Mouse (Mus musculus) ES-CJ7 (cell line): ENCODE data around the gene Hnrnpa1.

Source experiments
- DNase-seq: peaks from one replicate; pipeline ENCODE4 v3.0.0; 2011; ENCODE audit warnings: low read depth, low spot score

The Hnrnpa1 gene

DNA sequence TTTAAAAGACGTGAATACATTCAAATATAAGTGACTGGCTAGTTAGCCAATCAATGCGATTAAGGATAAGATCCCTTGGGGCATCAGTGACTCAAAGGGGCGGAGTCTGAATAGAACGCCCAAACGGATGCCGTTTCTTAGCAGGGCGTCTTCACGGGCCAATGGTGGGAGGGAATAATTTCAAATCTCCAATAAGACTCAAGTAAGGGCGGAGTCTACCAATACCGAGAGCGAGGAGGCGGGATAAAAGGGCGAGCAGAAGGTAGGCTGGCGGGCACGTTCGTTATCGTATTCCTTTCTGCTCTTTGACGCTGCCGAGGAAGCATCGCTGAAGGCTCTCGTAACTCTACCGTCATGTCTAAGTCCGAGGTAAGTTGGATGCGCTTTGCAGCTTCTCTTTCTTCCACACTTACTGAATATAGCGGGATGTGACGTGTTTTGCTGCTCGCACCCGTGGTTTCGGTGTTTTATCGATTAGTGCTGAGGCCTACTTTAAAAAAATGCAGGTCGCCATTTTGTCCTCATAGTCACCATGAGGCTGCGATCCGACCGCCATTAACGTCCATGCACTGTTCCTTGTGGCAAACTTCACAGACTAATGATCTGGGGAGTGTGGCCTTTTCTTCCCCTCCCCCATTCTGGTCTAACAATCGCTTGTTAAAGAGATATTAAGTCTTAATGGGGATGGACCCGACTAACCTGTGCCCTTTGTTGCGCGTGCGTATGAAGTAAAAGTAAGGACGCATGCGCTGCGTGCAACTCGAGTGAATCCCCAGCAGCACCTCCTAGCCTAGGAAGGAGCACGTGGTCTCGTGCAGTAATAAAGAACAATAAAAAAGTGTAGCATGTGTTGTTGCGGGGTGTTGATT lies at the start of gene Hnrnpa1:
Gene Hnrnpa1 (plus strand): TSS at position 273 of the 869 bp plus-strand sequence.
- peak; percentile 99 for DNase-seq

DNA sequence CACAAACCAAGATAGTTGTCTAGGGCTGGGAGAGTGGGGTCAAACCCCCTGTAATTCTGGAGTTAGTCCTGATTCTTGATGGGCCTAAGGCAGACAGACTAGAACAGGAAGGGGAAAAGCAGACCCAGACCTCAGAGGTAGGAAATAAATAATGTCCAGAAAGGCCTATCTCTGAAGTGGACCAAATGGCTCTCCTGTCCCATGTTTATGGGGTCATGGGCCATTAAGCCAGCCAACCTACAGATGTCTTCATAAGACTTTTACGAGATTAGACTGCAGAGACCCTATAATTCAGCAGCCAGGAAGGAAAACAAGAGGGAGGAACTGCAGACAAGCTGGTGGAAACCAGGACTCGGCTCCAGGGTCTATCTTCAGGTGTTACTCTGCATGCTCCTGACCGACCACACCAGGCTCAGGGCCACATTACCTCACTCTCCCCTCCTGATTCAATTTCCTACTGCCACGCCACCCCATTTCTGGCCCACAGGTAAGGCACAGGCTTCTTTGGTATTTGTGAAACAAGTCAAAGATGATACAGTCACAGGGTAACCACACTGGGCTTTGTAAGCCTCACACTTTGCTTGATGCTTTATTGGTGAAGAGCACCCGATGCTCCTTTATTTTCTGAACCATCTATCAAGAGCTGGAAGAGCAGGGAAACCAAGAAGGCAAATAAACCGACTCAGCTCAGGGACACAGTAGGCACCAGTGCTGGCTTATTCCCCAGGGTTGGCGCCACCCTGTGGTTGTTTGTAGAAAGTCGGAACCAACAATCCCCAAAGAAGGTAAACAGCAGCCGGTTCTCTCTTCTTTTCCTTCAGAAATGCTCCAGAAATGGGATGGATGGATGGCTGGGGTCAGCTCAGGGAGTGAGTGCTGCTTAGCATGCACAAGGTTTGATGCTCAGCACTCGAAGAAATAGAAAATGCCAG lies 49.4 kb upstream of the Hnrnpa1 start:
- peak; percentile 54 for DNase-seq

DNA sequence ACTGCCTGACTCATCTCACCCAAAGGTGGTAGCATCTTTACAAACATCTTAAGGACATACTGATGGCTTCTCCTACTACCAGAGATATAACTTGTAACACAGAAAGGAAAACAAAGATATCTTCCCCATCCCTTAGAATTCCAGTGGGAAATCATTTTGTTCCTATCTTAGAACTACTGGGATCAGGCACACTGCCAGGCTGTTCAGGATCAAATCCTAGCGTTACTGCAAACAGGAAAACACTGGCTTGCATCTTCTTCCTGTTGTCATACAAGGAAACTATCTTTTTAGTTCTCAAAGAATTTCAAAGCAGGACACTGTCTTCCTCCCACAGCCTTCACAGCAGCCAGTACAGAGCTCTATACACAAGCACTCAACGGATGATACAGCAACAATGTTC lies 46.6 kb upstream of the Hnrnpa1 start:
- no peak for DNase-seq

DNA sequence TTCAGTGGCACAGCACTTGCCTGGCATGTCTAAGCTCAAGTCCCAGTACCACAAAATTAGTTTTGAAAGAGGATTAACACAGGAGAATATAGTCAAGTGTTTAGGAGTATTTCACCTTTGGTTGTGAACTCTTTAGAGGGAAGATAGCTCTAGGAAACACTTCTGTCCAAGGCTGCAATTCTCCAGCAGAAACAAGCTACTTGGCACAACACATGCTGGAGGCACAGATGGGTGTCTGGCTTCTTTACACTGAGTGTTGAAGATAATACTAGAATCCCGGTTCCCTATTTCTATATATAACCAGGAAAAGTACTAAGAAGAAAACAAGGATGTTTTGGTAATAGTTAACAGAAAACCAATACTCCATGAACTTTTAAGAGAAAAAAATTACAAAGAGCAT lies 43.4 kb upstream of the Hnrnpa1 start:
- DNase-seq = no peak

DNA sequence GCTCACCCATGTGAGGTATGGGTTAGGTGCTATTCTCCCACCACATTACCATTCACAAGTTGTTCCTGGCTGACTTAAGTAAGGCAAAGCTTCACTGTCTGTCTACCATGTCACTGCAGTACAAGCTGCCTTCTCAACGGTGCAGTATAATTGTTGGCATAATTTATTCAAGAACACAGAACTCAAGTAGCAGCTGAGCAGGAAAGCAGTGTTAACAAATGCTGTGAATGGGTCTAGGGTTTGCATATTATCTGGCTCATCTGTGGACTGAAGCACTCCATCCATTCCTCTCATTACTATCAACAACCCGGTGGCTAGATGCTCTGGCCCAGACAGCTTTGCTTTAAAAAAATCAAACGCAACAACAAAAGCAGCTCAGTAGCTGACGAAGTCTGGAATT lies 42.4 kb upstream of the Hnrnpa1 start:
- DNase-seq = no peak

DNA sequence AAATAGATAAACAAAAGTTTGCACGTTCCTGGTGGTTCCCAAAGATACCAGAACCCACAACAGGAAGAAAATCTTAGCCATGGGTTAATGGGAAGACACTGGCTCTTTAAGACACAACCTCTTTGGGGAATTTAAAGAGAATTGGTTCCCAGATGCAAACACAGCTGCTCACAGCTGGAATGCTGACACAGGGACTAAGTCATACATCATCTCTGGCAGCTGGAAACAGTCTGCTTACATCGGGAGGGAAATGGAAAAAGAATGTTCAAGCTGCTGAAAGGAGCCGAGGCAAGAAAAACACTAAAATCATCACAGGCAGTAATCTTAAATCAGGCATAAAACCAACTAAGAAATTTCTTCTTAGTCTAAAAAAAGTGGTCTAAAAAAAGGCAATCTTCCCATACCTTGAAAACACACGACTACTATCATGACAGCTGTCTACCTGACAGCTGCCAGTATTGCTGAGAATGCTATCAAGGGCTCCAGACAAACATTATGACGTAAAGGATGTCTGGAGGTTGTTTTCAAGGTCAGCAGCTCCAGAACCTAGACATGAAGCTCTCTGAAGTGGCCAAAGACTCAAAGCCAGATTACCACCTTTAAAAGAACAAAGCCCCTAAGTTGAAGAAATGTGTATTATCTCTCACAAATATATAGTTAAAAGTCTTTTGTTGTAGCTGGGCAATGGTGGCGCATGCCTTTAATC lies 38.0 kb upstream of the Hnrnpa1 start:
- DNase-seq = no peak

DNA sequence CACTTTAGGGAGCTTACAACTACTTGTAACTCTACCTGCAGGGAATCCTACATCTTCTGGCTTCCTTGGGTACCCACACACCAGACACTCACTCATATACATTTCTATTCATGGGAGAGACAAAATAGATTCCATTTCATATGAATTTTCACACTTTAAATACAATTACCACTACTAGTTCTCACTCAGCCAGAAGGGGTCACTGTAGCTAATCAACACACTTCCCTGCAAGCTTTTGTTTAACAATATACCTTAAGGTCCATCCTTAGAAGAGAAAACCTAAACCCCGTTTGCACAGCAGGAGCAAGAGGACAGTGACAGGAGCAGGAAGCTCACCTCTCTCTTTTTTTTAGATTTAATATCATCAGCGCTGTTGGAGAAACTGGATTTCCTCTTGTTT lies 35.1 kb upstream of the Hnrnpa1 start:
- no peak for DNase-seq

DNA sequence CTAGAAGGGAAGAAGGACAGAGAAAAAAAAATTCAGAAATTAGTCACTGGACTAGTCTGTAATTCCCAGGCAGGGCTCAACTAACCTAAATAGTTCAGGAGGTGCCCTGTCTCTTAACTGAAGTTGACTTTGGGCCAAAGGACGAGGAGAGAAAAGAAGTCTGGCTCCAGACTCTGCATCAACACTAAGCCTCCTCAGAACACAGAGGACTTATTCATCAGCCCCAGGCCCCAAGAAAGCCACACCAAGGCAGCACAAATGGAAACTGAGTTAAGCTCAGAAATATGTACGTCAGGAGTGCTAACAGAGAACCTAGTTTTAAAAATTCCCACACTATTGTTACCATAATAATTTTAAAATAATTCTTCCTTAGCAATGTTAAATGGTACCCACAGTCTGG lies 26.1 kb upstream of the Hnrnpa1 start:
- DNase-seq = no peak

DNA sequence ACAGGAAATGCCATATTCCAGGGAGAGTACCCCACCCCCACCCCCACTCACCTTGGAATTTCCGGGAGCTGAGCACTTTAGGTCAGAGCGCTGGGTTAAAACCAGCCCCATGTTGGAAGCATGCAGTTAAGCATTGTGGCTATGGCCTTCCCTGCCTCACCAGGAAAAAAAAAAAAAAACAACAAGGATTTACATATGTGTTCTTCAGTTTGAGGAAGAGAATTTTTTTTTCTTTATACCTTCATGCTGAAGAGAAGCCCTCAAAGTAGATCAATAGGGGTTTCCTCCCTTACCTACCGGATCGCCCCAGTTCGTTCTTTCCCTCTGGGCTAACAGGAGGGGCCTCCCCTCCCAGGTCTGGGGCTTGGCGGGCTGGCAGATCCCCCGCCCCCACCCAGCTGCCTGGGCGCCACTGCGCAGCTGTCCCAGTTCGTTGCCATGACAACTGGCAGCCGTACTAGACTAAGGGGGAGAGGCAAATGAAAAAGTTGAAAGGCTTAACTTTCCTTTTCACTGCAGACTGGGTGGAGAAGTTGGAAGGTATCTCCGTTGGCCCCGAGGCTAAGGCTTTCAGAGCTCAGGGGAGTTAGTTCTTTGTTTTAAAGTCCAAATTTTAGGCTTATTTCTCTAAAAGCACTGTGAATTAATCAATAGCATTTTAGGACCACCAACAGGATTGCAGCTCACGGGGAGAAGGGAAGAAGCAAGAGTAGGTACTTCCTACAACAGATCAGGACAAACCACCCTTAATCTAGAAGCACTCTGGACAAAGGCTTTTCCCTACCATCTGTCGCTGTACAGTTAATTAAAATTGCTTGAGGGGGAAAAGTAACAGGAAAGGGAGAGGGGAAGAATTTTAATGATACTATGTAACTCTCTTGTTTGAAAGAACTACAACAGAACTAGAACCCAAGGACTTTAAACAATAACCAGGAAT lies 25.0 kb upstream of the Hnrnpa1 start:
- peak; percentile 97 for DNase-seq

DNA sequence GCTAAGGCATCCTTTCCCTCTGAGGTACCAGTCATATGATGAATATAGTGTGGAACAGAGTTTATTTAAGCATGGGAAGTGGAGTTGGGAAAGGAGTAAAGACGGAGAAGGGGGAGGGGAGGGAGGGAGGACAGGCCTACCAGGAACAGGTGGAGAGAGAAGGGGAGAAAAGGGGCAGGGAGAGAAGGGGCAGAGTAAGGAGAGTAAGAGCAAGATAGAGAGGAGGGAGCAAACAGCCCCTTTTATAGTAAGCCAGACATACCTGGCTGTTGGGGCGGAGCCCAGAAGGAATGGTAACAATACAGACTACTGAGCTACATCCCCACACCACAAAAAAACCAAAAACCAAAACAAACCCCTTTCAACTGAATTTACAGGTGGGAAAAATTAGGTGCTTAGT lies 24.2 kb upstream of the Hnrnpa1 start:
- peak; percentile 64 for DNase-seq

DNA sequence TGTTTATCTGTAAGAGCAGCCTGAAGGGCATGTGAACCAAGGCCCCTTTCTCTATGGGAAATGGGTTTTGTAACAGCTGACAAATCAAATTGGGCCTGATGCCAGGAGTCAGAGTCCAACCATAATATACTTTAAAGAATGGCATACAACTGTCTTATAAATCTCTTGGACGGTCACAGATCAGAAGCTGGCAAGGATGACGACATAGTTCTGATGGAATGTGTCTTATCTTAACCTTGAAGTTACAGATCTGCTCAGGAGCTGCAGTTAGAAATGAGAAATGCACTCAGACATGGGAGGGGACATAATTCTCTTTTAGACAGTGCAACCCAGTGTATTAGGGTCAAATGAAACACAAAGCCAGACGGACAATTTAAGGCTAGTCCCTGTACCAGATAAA lies 19.4 kb upstream of the Hnrnpa1 start:
- DNase-seq = no peak

DNA sequence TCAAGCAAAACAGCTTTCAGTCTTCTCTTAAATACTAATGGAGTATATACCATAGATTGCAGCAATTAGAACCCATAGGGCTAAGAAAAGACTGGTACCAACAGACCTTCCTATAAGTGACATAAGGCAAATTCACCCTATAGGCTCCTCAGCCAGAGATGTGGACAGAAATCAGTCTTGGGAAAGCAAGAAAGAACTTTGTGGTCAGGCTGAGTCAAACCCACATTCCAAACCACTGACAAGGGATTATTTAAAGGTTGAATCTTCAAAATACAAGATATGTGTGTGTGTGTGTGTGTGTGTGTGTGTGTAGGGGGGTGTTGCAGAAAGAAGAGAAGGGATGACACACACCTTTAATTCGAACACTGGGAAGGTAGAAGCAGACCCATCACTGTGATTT lies 18.8 kb upstream of the Hnrnpa1 start:
- DNase-seq = no peak

DNA sequence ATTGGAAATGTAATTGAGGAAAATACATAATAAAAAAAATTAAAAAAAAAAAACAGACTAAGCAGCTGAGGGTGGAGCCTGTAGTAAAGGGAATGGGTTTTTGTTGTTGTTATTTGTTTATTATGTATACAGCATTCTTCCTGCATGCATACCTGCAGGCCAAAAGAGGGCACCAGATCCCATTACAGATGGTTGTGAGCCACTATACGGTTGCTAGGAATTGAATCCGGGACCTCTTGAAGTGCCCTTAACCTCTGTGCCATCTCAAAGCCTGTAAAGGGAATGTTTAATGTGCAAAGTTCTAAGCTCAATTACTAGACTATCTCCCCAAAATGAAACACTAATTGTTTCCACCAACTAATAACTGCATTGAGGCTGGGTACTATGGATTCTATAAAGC lies 16.1 kb upstream of the Hnrnpa1 start:
- peak; percentile 69 for DNase-seq

DNA sequence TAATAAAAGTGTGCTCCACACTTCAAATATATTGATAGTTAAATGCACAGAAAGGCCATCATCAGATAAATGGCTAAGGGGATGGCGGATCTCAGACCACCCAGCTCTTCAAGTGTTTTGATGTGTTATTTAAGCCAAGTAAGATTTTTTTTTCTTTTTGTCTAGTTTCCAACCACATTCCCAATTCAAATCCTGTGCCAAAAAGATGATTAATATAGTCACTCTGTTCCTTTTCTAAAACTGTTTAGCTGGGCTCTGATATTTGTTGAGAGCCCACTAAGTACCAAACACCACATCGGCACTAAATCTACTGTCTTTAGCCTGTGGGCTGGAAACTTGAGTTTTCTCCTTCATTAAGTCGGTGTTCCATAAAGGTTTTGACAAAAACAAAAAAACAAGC lies 13.2 kb upstream of the Hnrnpa1 start:
- DNase-seq = no peak

DNA sequence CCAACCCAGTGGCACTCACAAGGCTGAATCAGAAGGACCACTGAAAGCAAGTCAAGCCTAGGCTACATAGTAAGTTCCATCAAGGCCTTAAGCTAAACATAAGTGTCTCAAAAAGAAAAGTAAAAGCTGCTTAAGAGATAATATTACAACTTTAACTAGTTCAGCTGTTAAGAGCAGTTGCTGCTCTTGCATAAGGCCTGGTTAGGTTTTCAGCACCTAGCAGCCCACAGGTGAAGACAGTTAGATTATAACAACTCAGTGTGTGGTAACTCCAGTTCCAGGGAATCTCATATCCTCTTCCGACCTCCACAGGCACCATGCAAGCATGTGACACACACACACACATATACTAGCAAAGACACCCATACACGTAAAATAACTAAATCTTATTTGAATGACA lies 12.7 kb upstream of the Hnrnpa1 start:
- DNase-seq = no peak

DNA sequence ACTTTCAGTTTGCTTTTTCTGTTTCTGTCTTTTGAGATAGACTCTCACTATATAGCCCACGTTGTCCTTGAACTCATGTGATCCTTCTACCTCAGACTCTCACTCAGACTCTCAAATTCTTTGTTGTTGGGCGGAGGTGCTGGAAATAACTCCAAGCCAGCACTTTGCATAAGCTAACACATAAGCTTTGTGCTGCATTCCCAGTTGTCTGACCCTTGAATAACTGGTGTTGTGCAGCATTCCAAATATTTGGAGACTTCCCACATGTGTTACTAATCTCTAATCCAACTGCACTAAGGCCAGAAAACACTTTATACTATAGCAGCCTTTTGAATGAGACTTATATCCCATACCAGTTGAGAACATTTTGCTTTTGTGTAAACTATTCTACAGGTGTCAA lies 11.3 kb upstream of the Hnrnpa1 start:
- DNase-seq = no peak

DNA sequence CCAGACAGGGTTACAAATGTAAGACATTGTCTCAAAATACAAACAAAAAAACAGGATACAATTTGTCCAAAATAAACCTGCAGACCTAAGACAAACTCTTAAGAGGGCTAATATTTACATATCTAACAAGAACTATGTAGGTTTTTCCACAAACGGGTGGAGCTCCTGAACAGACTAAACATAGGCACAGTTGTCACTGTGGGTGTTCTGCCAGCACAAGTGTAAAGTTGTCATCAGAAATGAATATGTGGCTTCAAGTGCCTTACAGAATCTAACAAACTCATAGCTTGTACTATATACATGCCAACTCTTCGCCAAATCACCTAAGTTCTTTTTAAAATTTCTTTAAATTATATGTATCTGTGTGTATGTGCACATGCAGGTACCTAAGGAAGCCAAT lies 7.1 kb upstream of the Hnrnpa1 start:
- DNase-seq = no peak

DNA sequence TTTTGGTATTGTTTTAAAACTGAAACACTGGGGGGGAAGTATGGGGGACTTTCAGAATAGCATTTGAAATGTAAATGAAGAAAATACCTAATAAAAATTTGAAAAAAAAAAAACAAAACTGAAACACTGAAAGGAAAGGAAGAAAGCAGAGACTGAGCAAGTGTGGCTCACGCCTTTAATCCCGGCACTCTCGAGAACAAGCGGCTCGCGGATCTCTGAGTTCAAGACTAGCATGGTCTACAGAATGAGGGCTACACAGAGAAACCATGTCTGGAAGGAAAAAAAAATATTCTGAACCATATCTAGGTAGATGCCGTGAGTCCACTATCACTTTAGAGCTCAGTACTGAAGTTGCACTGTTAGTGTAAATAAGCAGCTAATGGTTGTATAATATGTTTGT lies 2.9 kb upstream of the Hnrnpa1 start:
- DNase-seq = no peak

DNA sequence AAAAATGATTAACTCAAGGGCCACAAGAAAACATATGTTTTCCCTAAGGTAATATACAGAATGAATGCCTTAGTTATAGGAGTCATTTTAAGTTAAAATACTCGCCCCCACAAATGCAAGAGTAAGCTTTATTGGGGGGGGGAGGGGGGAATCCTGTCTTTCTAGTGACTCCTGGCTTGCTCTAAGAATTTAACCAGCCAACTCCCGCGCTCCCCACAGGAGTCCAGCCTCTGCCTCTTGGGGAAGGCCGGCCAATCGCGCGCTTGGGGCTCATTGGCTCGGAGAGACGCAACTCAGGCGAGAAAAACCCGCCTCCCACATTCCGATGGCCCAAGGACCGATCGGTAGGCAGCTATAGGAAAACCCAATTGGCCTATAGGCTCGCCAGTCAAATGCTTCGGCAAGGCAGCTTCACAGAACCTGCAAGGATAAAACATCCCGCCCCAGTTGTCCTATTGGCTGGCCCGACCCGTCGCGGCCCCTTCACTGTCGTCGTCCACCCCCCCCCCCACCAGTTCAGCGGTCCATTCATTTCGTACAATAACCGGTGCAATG lies 1.0 kb upstream of the Hnrnpa1 start:
- peak; percentile 98 for DNase-seq

DNA sequence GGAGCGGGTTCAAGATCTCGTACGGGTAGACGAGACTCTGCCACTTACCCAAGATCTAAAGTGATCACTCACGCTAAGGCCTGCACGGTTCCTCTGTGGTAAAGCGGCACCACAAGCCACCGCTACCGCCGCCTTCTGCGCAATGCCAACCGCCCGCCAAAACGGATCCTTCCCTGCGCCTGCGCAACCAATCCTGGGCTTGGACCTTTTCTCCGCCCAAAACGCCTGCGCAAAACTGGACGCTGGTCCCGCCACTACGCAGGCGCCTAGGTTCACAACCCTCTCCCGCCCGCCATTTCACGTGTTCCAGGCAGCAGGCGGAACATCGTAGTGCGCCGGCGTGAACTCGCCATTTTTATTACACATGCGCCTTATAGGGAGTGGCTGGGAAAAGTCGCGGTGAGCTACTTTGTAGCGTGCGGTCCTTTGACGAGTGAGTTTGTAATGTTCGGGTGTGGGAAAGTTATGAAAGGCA lies 510 bp upstream of the Hnrnpa1 start, which contains the start of gene Cbx5:
Gene Cbx5 (minus strand): TSS at position 132 of the 475 bp plus-strand sequence.
- peak; percentile 97 for DNase-seq
